Mouse (Mus musculus) monocyte, adult 2 months (primary cell): ENCODE data around the gene Csrnp1.

Experiments
- DNase-seq, 2 experiments: peaks; one replicate each; pipeline ENCODE4 v3.0.0; 2022; ENCODE audit warnings: low spot score in 2 of 2, low read depth in 1 of 2

Csrnp1 gene

GRCm38 (mm10) chr9:120005936-120006335 lies 21.5 kb upstream of the Csrnp1 start:
- DNase-seq, result no peak

- no peak for DNase-seq
Observed at GRCm38 (mm10) chr9:120002893-120003292, 18.4 kb upstream of the Csrnp1 start.

- DNase-seq, result peak in 1 of 2 experiments; percentile 61
Observed at GRCm38 (mm10) chr9:120001945-120002725, 17.7 kb upstream of the Csrnp1 start.

GRCm38 (mm10) chr9:120000761-120001160 lies 16.3 kb upstream of the Csrnp1 start:
- DNase-seq, result no peak

GRCm38 (mm10) chr9:119999636-120000035 lies 15.2 kb upstream of the Csrnp1 start:
- DNase-seq, result no peak

- DNase-seq, result no peak
Observed at GRCm38 (mm10) chr9:119998776-119999175, 14.3 kb upstream of the Csrnp1 start.

GRCm38 (mm10) chr9:119996080-119996479 lies 11.6 kb upstream of the Csrnp1 start:
- DNase-seq, result no peak

- DNase-seq, result no peak
Observed at GRCm38 (mm10) chr9:119994207-119994606, 9.7 kb upstream of the Csrnp1 start.

GRCm38 (mm10) chr9:119993092-119993844 lies 8.8 kb upstream of the Csrnp1 start:
- no peak for DNase-seq

- no peak for DNase-seq
Observed at GRCm38 (mm10) chr9:119991310-119991709, 6.9 kb upstream of the Csrnp1 start.

GRCm38 (mm10) chr9:119988304-119988703 lies 3.8 kb upstream of the Csrnp1 start:
- DNase-seq, result no peak

- no peak for DNase-seq
Observed at GRCm38 (mm10) chr9:119985881-119986574, 1.6 kb upstream of the Csrnp1 start.

- DNase-seq, result peak in 1 of 2 experiments; percentile 79
Observed at GRCm38 (mm10) chr9:119983585-119984535, 598 bp downstream of the Csrnp1 start.

GRCm38 (mm10) chr9:119982956-119983551 lies 1.4 kb downstream of the Csrnp1 start:
- DNase-seq, result peak in 1 of 2 experiments; percentile 54

GRCm38 (mm10) chr9:119982241-119982811 lies 2.1 kb downstream of the Csrnp1 start:
- no peak for DNase-seq

- peak in 1 of 2 experiments; percentile 46 for DNase-seq
Observed at GRCm38 (mm10) chr9:119981183-119982179, 3.0 kb downstream of the Csrnp1 start.

GRCm38 (mm10) chr9:119980770-119981182 lies 3.7 kb downstream of the Csrnp1 start:
- DNase-seq, result no peak

- no peak for DNase-seq
Observed at GRCm38 (mm10) chr9:119979749-119980148, 4.7 kb downstream of the Csrnp1 start.
